Comparison of ENCODE assay signal across 42 mouse cellular contexts in genomic region chr9:24091875-24092274, GRCm38 (mm10). TPM values are rescaled to one million over a fixed set of nuclear protein-coding genes. Genes with fewer than 3 reads are reported as not detected.
"Had no signal": no experiment of that assay in that cellular context is flagged by ENCODE, and none has a peak within 500 bp of the region (broad histone marks: within the 10 kb centered on the region; RNA-seq: fewer than 3 reads in every experiment).

No protein-coding gene starts in this region.

- H3K4me2 ChIP-seq: heart, embryonic 11.5 days; heart, embryonic 12.5 days; heart, embryonic 13.5 days; heart, embryonic 15.5 days; hindbrain, embryonic 12.5 days; hindbrain, embryonic 13.5 days; hindbrain, embryonic 14.5 days; hindbrain, embryonic 15.5 days; intestine, embryonic 15.5 days; kidney, embryonic 15.5 days had no signal

- H3K4me1 ChIP-seq: heart, embryonic 10.5 days; heart, embryonic 12.5 days; heart, embryonic 13.5 days; heart, embryonic 15.5 days; hindbrain, embryonic 10.5 days; hindbrain, embryonic 12.5 days; hindbrain, embryonic 13.5 days; hindbrain, embryonic 15.5 days; intestine, embryonic 15.5 days; kidney, embryonic 15.5 days had no signal

- H3K9me3 ChIP-seq: heart, embryonic 10.5 days; heart, embryonic 12.5 days; heart, embryonic 13.5 days; heart, embryonic 15.5 days; hindbrain, embryonic 10.5 days; hindbrain, embryonic 12.5 days; hindbrain, embryonic 13.5 days; hindbrain, embryonic 15.5 days; intestine, embryonic 15.5 days; kidney, embryonic 15.5 days had no signal

- H3K9ac ChIP-seq: heart, embryonic 12.5 days; heart, embryonic 13.5 days; heart, embryonic 15.5 days; hindbrain, embryonic 12.5 days; hindbrain, embryonic 13.5 days; hindbrain, embryonic 14.5 days; hindbrain, embryonic 15.5 days; intestine, embryonic 15.5 days; kidney, embryonic 15.5 days had no signal

- H3K27me3 ChIP-seq: heart, embryonic 12.5 days; heart, embryonic 13.5 days; heart, embryonic 15.5 days; hindbrain, embryonic 12.5 days; hindbrain, embryonic 13.5 days; hindbrain, embryonic 15.5 days; intestine, embryonic 15.5 days; kidney, embryonic 15.5 days had no signal

- H3K36me3 ChIP-seq: heart, embryonic 10.5 days; heart, embryonic 12.5 days; heart, embryonic 13.5 days; heart, embryonic 15.5 days; hindbrain, embryonic 10.5 days; hindbrain, embryonic 12.5 days; hindbrain, embryonic 13.5 days; hindbrain, embryonic 15.5 days; intestine, embryonic 15.5 days; kidney, embryonic 15.5 days had no signal

- DNase-seq: heart, postnatal 10 days; heart, postnatal 14 days; heart, postnatal 36 days; heart, postnatal 4 days; kidney, adult 11 months; kidney, adult 18-20 months; kidney, adult 2 months; kidney, adult 8-10 months; kidney, adult 9 months; kidney, postnatal 10 days; kidney, postnatal 14 days; kidney, postnatal 25 days; kidney, postnatal 36 days; layer of hippocampus, adult 9-11 months; layer of hippocampus, postnatal 36 days had no signal

- H3K27ac ChIP-seq: heart, embryonic 10.5 days; heart, embryonic 13.5 days; heart, embryonic 15.5 days; hindbrain, embryonic 10.5 days; hindbrain, embryonic 12.5 days; hindbrain, embryonic 13.5 days; hindbrain, embryonic 14.5 days; hindbrain, embryonic 15.5 days; hindbrain, postnatal 0 days; intestine, embryonic 15.5 days; kidney, embryonic 15.5 days; kidney, postnatal 0 days; layer of hippocampus, adult 2 months; left cerebral cortex, adult 2 months had no signal

- H3K4me3 ChIP-seq: heart, embryonic 10.5 days; heart, embryonic 12.5 days; heart, embryonic 13.5 days; heart, embryonic 15.5 days; hindbrain, embryonic 10.5 days; hindbrain, embryonic 12.5 days; hindbrain, embryonic 13.5 days; hindbrain, embryonic 15.5 days; intestine, embryonic 15.5 days; kidney, embryonic 15.5 days; layer of hippocampus, adult 2 months; left cerebral cortex, adult 2 months had no signal

RNA-seq across cellular contexts. Expression of gene Npsr1, which starts 5.9 kb away (rescaled TPM):
- total RNA-seq: heart, postnatal 10 days; heart, postnatal 14 days; heart, postnatal 25 days; heart, postnatal 36 days; heart, postnatal 4 days; hematopoietic stem cell, adult 5-6 weeks had no signal
- polyA plus RNA-seq: heart, embryonic 10.5 days; heart, embryonic 11.5 days; heart, embryonic 12.5 days; heart, embryonic 13.5 days; heart, embryonic 14.5 days; heart, embryonic 15.5 days; heart, embryonic 16.5 days; heart, postnatal 0 days; hindbrain, embryonic 10.5 days; hindbrain, embryonic 11.5 days; hindbrain, embryonic 12.5 days; inflammation-experienced regulatory T-cells, adult 6 months; intestine, embryonic 14.5 days; intestine, embryonic 15.5 days; intestine, embryonic 16.5 days; intestine, postnatal 0 days; large intestine, adult 2 months had no signal
